Mouse (Mus musculus): ENCODE measurements around the gene Zfp72. TPM values are rescaled to one million over a fixed set of nuclear protein-coding genes. Genes with fewer than 3 reads are reported as not detected.

Gene Zfp72
- polyA plus RNA-seq (2015; fragmentation: Nextera tagmentation; extraction: Ambion mirVana) = 6.5 and 8.0 TPM in 2 replicates

DNA sequence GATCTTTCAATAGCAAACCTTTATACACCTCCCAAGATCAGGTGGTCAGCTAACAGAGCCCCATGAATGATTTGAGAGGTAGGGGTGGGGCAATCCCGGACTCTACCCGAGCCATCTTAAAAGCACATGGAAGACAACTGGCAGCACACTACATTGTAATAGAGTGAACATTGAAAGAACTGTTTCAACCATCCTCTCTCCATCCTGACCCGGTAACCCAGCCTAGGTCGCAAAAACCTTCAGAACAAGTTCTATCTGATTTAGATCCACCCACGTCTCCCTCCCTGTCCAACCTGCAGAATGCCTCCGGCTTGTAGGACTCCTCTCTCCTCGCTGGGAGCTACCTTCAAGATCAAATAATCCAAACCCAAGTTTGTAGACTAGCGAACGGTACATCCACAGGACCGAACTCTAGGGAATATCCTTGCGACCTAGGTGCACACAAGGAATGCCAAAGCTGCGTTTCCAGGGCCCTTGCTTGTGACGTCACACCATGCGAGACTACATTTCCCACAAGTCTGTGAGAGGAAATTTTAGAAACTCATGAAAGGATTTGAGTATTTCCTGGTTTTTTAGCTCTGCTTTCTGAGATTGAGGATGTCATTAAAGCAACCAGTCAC lies at the start of gene Zfp72:
Gene Zfp72 (minus strand): TSS at position 466 of the 620 bp plus-strand sequence.
- WGBS = 2% methylated on average over 14 of the region's 14 CpGs
- peaks cover 5% of the 10 kb centered on the region for H3K4me1 ChIP-seq (replicated peaks; ENCODE audit: control insufficient read depth, insufficient read depth, low read length)
- H3K9me3 ChIP-seq (ENCODE audit: control insufficient read depth, low read length) = no peaks in the 10 kb centered on the region
- peak; percentile 95 for ATAC-seq
- no peaks in the 10 kb centered on the region for H3K27me3 ChIP-seq (replicated peaks; ENCODE audit: control insufficient read depth, insufficient read depth, low read length)
- no peak within 1 kb of the TSS for H3K27ac ChIP-seq (ENCODE audit: low read length)
- H3K4me2 ChIP-seq (ENCODE audit: low read length) = peak within 1 kb of the TSS; percentile 64
- H3K9ac ChIP-seq (replicated peaks; ENCODE audit: low read depth, low read length) = peak within 1 kb of the TSS; percentile 64
- no peaks in the 10 kb centered on the region for H3K36me3 ChIP-seq (ENCODE audit: control insufficient read depth, insufficient read depth)
- H3K4me3 ChIP-seq (replicated peaks; ENCODE audit: low read length) = peak within 1 kb of the TSS; percentile 50

DNA sequence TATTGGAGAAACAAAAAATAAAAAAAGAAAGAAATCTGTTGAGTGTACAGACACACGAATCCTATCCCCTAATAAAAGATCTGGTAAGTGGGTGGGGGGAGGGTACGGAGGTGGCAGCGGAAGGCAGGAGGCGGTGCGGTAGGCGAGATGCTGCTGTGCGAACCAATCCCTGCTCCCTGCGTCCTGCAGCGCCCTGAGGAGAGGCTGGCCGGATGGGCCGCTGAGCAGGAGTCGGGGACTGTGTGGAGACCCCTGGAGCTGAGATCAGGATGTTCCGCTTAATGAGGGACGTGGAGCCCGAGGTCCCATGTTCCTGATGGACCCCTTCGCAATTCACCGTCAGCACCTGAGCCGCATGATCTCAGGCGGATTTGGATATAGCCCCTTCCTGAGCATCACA lies 49.3 kb upstream of the Zfp72 start:
- Histone ChIP-seq H3K36me3 (ENCODE audit: control insufficient read depth, insufficient read depth) (no peaks in the 10 kb centered on the region; the same call in 1 of the 2 replicates), H3K4me1 (replicated peaks; ENCODE audit: control insufficient read depth, insufficient read depth, low read length) (no peaks in the 10 kb centered on the region), H3K4me3 (replicated peaks; ENCODE audit: low read length) (no peak overlapping the region), H3K9ac (replicated peaks; ENCODE audit: low read depth, low read length) (no peak overlapping the region), H3K27me3 (replicated peaks; ENCODE audit: control insufficient read depth, insufficient read depth, low read length) (no peaks in the 10 kb centered on the region; the same call in 1 of the 2 replicates), H3K4me2 (ENCODE audit: low read length) (no peak overlapping the region), H3K27ac (ENCODE audit: low read length) (no peak overlapping the region), H3K9me3 (ENCODE audit: control insufficient read depth, low read length) (peaks cover 24% of the 10 kb centered on the region)
- 27% methylated on average over 19 of the region's 19 CpGs for WGBS
- ATAC-seq = no peak

DNA sequence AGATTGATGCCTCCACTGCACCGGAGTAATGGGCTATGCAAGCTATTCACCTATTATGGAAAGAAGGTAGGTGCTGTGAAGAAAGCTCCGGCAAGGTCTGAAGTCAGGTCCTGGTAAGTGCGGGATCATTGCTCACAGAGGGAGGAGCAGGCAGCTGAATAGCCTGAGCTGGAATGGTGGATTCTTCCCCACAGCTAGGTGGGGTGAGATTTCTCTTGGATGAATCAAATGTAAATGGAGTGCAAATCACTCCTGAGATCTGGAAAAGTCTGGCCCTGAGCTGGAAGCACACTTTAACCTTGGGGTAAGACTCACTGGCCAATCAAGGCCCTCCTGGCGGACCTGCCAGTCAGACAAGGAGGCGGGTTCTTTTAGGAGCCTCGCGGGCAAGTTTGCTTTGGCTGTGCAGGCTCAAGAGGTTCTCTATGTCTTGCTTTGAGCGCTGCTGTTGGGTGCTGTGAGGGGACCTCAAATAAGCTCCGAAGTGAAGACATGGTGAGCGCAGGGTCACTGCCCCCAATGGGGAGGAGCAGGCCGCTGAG lies 8.7 kb upstream of the Zfp72 start, which contains the start of gene Ftl1-ps1:
Gene Ftl1-ps1 (plus strand): TSS at position 397 of the 542 bp plus-strand sequence.
- Histone ChIP-seq H3K4me3 (replicated peaks; ENCODE audit: low read length) (no peak within 1 kb of the TSS), H3K9me3 (ENCODE audit: control insufficient read depth, low read length) (no peaks in the 10 kb centered on the region), H3K36me3 (ENCODE audit: control insufficient read depth, insufficient read depth) (no peaks in the 10 kb centered on the region), H3K4me1 (replicated peaks; ENCODE audit: control insufficient read depth, insufficient read depth, low read length) (no peaks in the 10 kb centered on the region), H3K27ac (ENCODE audit: low read length) (no peak within 1 kb of the TSS), H3K27me3 (replicated peaks; ENCODE audit: control insufficient read depth, insufficient read depth, low read length) (no peaks in the 10 kb centered on the region), H3K9ac (replicated peaks; ENCODE audit: low read depth, low read length) (no peak within 1 kb of the TSS), H3K4me2 (ENCODE audit: low read length) (no peak within 1 kb of the TSS)
- 7% methylated on average over 11 of the region's 11 CpGs for WGBS
- ATAC-seq = no peak

DNA sequence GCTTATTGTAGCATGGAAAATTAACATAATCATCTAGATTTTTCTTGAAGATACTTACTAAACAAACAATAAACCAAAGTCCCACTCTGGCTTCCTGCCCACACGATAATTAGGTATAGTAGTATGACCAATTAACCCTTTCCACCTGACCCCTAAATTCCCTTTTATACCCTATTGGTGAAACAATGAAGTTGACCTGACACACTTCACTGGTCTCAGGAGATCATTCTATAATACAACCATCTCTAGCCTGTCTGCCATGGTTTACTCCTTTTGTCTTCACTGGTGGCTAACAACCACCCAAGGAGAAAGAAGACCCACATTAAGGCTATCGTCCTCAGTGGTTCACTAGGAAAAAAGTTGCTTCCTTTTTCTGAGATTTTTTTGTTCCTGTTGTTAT lies 520 bp upstream of the Zfp72 start:
- no peak overlapping the region for H3K9ac ChIP-seq (replicated peaks; ENCODE audit: low read depth, low read length)
- H3K36me3 ChIP-seq (ENCODE audit: control insufficient read depth, insufficient read depth) = no peaks in the 10 kb centered on the region
- H3K4me3 ChIP-seq (replicated peaks; ENCODE audit: low read length) = no peak overlapping the region
- H3K27ac ChIP-seq (ENCODE audit: low read length) = no peak overlapping the region
- ATAC-seq = peak; percentile 21
- 79% methylated on average over 2 of the region's 2 CpGs for WGBS
- H3K27me3 ChIP-seq (replicated peaks; ENCODE audit: control insufficient read depth, insufficient read depth, low read length) = no peaks in the 10 kb centered on the region
- H3K9me3 ChIP-seq (ENCODE audit: control insufficient read depth, low read length) = no peaks in the 10 kb centered on the region
- no peak overlapping the region for H3K4me2 ChIP-seq (ENCODE audit: low read length)
- peaks cover 5% of the 10 kb centered on the region for H3K4me1 ChIP-seq (replicated peaks; ENCODE audit: control insufficient read depth, insufficient read depth, low read length)

DNA sequence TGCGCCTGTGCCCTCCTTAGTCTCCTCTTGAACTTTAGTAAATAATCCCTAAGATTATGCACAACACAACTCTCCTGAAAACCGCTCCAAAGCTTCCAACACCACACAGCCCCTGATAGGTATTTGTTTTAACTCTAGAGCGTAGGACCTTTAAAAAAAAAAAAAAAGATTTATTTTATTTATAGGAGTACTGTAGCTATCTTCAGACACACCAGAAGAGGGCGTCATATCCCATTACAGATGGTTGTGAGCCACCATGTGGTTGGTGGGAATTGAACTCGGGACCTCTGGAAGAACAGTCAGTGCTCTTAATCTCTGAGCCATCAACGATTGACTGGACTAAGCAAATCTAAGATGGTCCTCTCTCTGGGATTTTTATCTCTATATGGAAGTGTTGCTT lies 906 bp downstream of the Zfp72 start:
- Histone ChIP-seq H3K4me3 (replicated peaks; ENCODE audit: low read length) (peak overlapping the region; percentile 50), H3K27me3 (replicated peaks; ENCODE audit: control insufficient read depth, insufficient read depth, low read length) (no peaks in the 10 kb centered on the region), H3K9me3 (ENCODE audit: control insufficient read depth, low read length) (no peaks in the 10 kb centered on the region), H3K4me2 (ENCODE audit: low read length) (peak overlapping the region; percentile 64), H3K27ac (ENCODE audit: low read length) (no peak overlapping the region), H3K4me1 (replicated peaks; ENCODE audit: control insufficient read depth, insufficient read depth, low read length) (peaks cover 5% of the 10 kb centered on the region), H3K9ac (replicated peaks; ENCODE audit: low read depth, low read length) (no peak overlapping the region), H3K36me3 (ENCODE audit: control insufficient read depth, insufficient read depth) (no peaks in the 10 kb centered on the region)
- no peak for ATAC-seq
- WGBS = 64% methylated on average over 6 of the region's 6 CpGs

- no peak overlapping the region for H3K4me2 ChIP-seq (ENCODE audit: low read length)
- no peak overlapping the region for H3K4me3 ChIP-seq (replicated peaks; ENCODE audit: low read length)
- peaks cover 10% of the 10 kb centered on the region for H3K4me1 ChIP-seq (replicated peaks; ENCODE audit: control insufficient read depth, insufficient read depth, low read length)
- no peaks in the 10 kb centered on the region for H3K9me3 ChIP-seq (ENCODE audit: control insufficient read depth, low read length)
- H3K27ac ChIP-seq (ENCODE audit: low read length) = no peak overlapping the region
- no peak overlapping the region for H3K9ac ChIP-seq (replicated peaks; ENCODE audit: low read depth, low read length)
- H3K27me3 ChIP-seq (replicated peaks; ENCODE audit: control insufficient read depth, insufficient read depth, low read length) = no peaks in the 10 kb centered on the region
- H3K36me3 ChIP-seq (ENCODE audit: control insufficient read depth, insufficient read depth) = no peaks in the 10 kb centered on the region
- 5% methylated on average over 3 of the region's 3 CpGs for WGBS
- ATAC-seq = peak; percentile 50
These were observed 8.3 kb downstream of the Zfp72 start for GRCm38 (mm10) chr13:74382289-74382688.

- Histone ChIP-seq H3K27ac (ENCODE audit: low read length) (no peak overlapping the region), H3K9ac (replicated peaks; ENCODE audit: low read depth, low read length) (no peak overlapping the region), H3K4me1 (replicated peaks; ENCODE audit: control insufficient read depth, insufficient read depth, low read length) (peaks cover 10% of the 10 kb centered on the region), H3K4me3 (replicated peaks; ENCODE audit: low read length) (no peak overlapping the region), H3K9me3 (ENCODE audit: control insufficient read depth, low read length) (no peaks in the 10 kb centered on the region), H3K4me2 (ENCODE audit: low read length) (no peak overlapping the region), H3K27me3 (replicated peaks; ENCODE audit: control insufficient read depth, insufficient read depth, low read length) (no peaks in the 10 kb centered on the region), H3K36me3 (ENCODE audit: control insufficient read depth, insufficient read depth) (no peaks in the 10 kb centered on the region)
- ATAC-seq = peak; percentile 66
- WGBS = 57% methylated on average over 10 of the region's 10 CpGs
These were observed 8.9 kb downstream of the Zfp72 start for GRCm38 (mm10) chr13:74381533-74382276.

GRCm38 (mm10) chr13:74363859-74364235 lies 26.8 kb downstream of the Zfp72 start, which contains the start of gene Lrrc14b:
Lrrc14b (minus strand) TSS chr13:74364005.
- Histone ChIP-seq H3K4me2 (ENCODE audit: low read length) (no peak within 1 kb of the TSS), H3K27me3 (replicated peaks; ENCODE audit: control insufficient read depth, insufficient read depth, low read length) (no peaks in the 10 kb centered on the region), H3K27ac (ENCODE audit: low read length) (no peak within 1 kb of the TSS), H3K4me3 (replicated peaks; ENCODE audit: low read length) (no peak within 1 kb of the TSS), H3K36me3 (ENCODE audit: control insufficient read depth, insufficient read depth) (peaks cover 6% of the 10 kb centered on the region), H3K9me3 (ENCODE audit: control insufficient read depth, low read length) (no peaks in the 10 kb centered on the region), H3K9ac (replicated peaks; ENCODE audit: low read depth, low read length) (no peak within 1 kb of the TSS), H3K4me1 (replicated peaks; ENCODE audit: control insufficient read depth, insufficient read depth, low read length) (no peaks in the 10 kb centered on the region)
- 74% methylated on average over 8 of the region's 8 CpGs for WGBS
- ATAC-seq = no peak

GRCm38 (mm10) chr13:74363176-74363858 lies 27.3 kb downstream of the Zfp72 start:
- Histone ChIP-seq H3K4me3 (replicated peaks; ENCODE audit: low read length) (no peak overlapping the region), H3K9me3 (ENCODE audit: control insufficient read depth, low read length) (no peaks in the 10 kb centered on the region), H3K4me1 (replicated peaks; ENCODE audit: control insufficient read depth, insufficient read depth, low read length) (no peaks in the 10 kb centered on the region), H3K9ac (replicated peaks; ENCODE audit: low read depth, low read length) (no peak overlapping the region), H3K4me2 (ENCODE audit: low read length) (no peak overlapping the region), H3K27me3 (replicated peaks; ENCODE audit: control insufficient read depth, insufficient read depth, low read length) (no peaks in the 10 kb centered on the region), H3K27ac (ENCODE audit: low read length) (no peak overlapping the region), H3K36me3 (ENCODE audit: control insufficient read depth, insufficient read depth) (peaks cover 9% of the 10 kb centered on the region)
- 0 out of 2 replicates have a peak, but pooled peaks have one; percentile 8 for ATAC-seq
- WGBS = 92% methylated on average over 13 of the region's 13 CpGs
